Mouse (Mus musculus): ENCODE results near the gene Zfp879. TPM values are rescaled to one million over a fixed set of nuclear protein-coding genes. Genes with fewer than 3 reads are reported as not detected.

Gene Zfp879
- polyA plus RNA-seq, 1 experiment from 2014 or later = 0.30 TPM

- Histone ChIP-seq H3K36me3 (ENCODE audit: control insufficient read depth, insufficient read depth, low read length) (no peaks in the 10 kb centered on the region), H3K4me1 (replicated peaks; ENCODE audit: control insufficient read depth, insufficient read depth) (0 out of 2 replicates have a peak, but pooled peaks cover 3% of the 10 kb centered on the region), H3K4me3 (ENCODE audit: low read depth, low read length) (no peak overlapping the region), H3K27ac (replicated peaks) (no peak overlapping the region), H3K9me3 (ENCODE audit: control insufficient read depth, low read length) (no peaks in the 10 kb centered on the region), H3K27me3 (ENCODE audit: control insufficient read depth, insufficient read depth, low read length) (peaks cover 5% of the 10 kb centered on the region; the same call in 1 of the 2 replicates), H3K4me2 (replicated peaks; ENCODE audit: low read depth) (no peak overlapping the region), H3K9ac (ENCODE audit: low read length) (no peak overlapping the region)
- 71% methylated on average over 5 of the region's 5 CpGs for WGBS
- TF ChIP-seq CTCF (IDR thresholded peaks at IDR 0.05; ENCODE audit: low read depth) (peak; percentile 59), EP300 (optimal IDR thresholded peaks at IDR 0.05) (no peak)
- no peak for DNase-seq (ENCODE audit: low spot score)
- no peak for ATAC-seq (ENCODE audit: low FRiP score, low TSS enrichment)
Measured at GRCm38 (mm10) chr11:50847047-50847446, 5.7 kb upstream of the Zfp879 start.

GRCm38 (mm10) chr11:50845951-50846350 lies 4.6 kb upstream of the Zfp879 start:
- Histone ChIP-seq H3K27ac (replicated peaks) (no peak overlapping the region), H3K4me2 (replicated peaks; ENCODE audit: low read depth) (no peak overlapping the region), H3K9me3 (ENCODE audit: control insufficient read depth, low read length) (no peaks in the 10 kb centered on the region), H3K4me3 (ENCODE audit: low read depth, low read length) (no peak overlapping the region), H3K9ac (ENCODE audit: low read length) (no peak overlapping the region), H3K36me3 (ENCODE audit: control insufficient read depth, insufficient read depth, low read length) (no peaks in the 10 kb centered on the region), H3K4me1 (replicated peaks; ENCODE audit: control insufficient read depth, insufficient read depth) (0 out of 2 replicates have a peak, but pooled peaks cover 3% of the 10 kb centered on the region), H3K27me3 (ENCODE audit: control insufficient read depth, insufficient read depth, low read length) (peaks cover 5% of the 10 kb centered on the region; the same call in 1 of the 2 replicates)
- 81% methylated on average over 3 of the region's 3 CpGs for WGBS
- no peak for DNase-seq (ENCODE audit: low spot score)
- no peak for ATAC-seq (ENCODE audit: low FRiP score, low TSS enrichment)
- TF ChIP-seq EP300 (optimal IDR thresholded peaks at IDR 0.05) = no peak

- ATAC-seq (ENCODE audit: low FRiP score, low TSS enrichment) = no peak
- H3K4me3 ChIP-seq (ENCODE audit: low read depth, low read length) = no peak overlapping the region
- no peaks in the 10 kb centered on the region for H3K9me3 ChIP-seq (ENCODE audit: control insufficient read depth, low read length)
- H3K27me3 ChIP-seq (ENCODE audit: control insufficient read depth, insufficient read depth, low read length) = no peaks in the 10 kb centered on the region
- 86% methylated on average over 4 of the region's 4 CpGs for WGBS
- no peaks in the 10 kb centered on the region for H3K36me3 ChIP-seq (ENCODE audit: control insufficient read depth, insufficient read depth, low read length)
- no peak overlapping the region for H3K27ac ChIP-seq (replicated peaks)
- DNase-seq (ENCODE audit: low spot score) = no peak
- H3K4me2 ChIP-seq (replicated peaks; ENCODE audit: low read depth) = no peak overlapping the region
- no peak overlapping the region for H3K9ac ChIP-seq (ENCODE audit: low read length)
- no peak for TF ChIP-seq EP300 (optimal IDR thresholded peaks at IDR 0.05)
- TF ChIP-seq CTCF (IDR thresholded peaks at IDR 0.05; ENCODE audit: low read depth) = no peak
- no peaks in the 10 kb centered on the region for H3K4me1 ChIP-seq (replicated peaks; ENCODE audit: control insufficient read depth, insufficient read depth)
Measured at GRCm38 (mm10) chr11:50835727-50836126, 5.6 kb downstream of the Zfp879 start.

- H3K9ac ChIP-seq (ENCODE audit: low read length) = peak within 1 kb of the TSS; percentile 79
- no peak; the same call in 1 of the 2 replicates for TF ChIP-seq CTCF (IDR thresholded peaks at IDR 0.05; ENCODE audit: low read depth)
- no peak for TF ChIP-seq EP300 (optimal IDR thresholded peaks at IDR 0.05)
- WGBS = under 1% methylated on average over 39 of the region's 45 CpGs
- peak within 1 kb of the TSS; percentile 61 for H3K27ac ChIP-seq (replicated peaks)
- H3K4me1 ChIP-seq (replicated peaks; ENCODE audit: control insufficient read depth, insufficient read depth) = peaks cover 3% of the 10 kb centered on the region; the same call in 1 of the 2 replicates
- ATAC-seq (ENCODE audit: low FRiP score, low TSS enrichment) = peak; percentile 96
- peak within 1 kb of the TSS; percentile 76 for H3K4me3 ChIP-seq (ENCODE audit: low read depth, low read length)
- H3K9me3 ChIP-seq (ENCODE audit: control insufficient read depth, low read length) = no peaks in the 10 kb centered on the region
- peak; percentile 80 for DNase-seq (ENCODE audit: low spot score)
- no peaks in the 10 kb centered on the region for H3K27me3 ChIP-seq (ENCODE audit: control insufficient read depth, insufficient read depth, low read length)
- peaks cover 3% of the 10 kb centered on the region; the same call in 1 of the 2 replicates for H3K36me3 ChIP-seq (ENCODE audit: control insufficient read depth, insufficient read depth, low read length)
- H3K4me2 ChIP-seq (replicated peaks; ENCODE audit: low read depth) = peak within 1 kb of the TSS; percentile 72
Measured at GRCm38 (mm10) chr11:50827010-50827953, 14.1 kb downstream of the Zfp879 start, which contains the start of gene Zfp354c. Gene Zfp354c (minus strand): TSS chr11:50827724.

DNA sequence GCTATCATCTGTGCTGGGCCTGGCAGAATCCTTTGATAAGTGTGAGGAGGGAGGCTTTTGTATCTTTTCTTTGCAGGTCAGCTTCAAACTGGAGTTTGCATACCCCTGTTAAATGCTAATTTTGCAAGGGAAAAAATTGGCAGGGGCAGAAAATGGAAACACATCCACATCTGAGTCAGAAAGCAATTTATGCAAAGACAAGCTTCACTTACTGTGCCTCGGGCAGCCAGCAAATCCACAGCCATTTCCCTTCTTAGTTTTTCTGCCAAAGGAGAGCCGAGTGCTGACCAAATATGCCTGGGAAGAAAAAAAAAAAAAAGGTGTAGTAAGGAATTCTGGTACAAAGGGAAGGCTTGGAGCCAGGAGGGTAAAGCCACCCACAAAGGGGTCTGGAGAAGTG lies 15.1 kb downstream of the Zfp879 start:
- TF ChIP-seq EP300 (optimal IDR thresholded peaks at IDR 0.05) = no peak
- no peak for TF ChIP-seq CTCF (IDR thresholded peaks at IDR 0.05; ENCODE audit: low read depth)
- Histone ChIP-seq H3K4me3 (ENCODE audit: low read depth, low read length) (peak overlapping the region; percentile 76; the same call in 1 of the 2 replicates), H3K27ac (replicated peaks) (no peak overlapping the region), H3K9ac (ENCODE audit: low read length) (peak overlapping the region; percentile 79; the same call in 1 of the 2 replicates), H3K27me3 (ENCODE audit: control insufficient read depth, insufficient read depth, low read length) (no peaks in the 10 kb centered on the region), H3K4me1 (replicated peaks; ENCODE audit: control insufficient read depth, insufficient read depth) (peaks cover 3% of the 10 kb centered on the region; the same call in 1 of the 2 replicates), H3K4me2 (replicated peaks; ENCODE audit: low read depth) (peak overlapping the region; percentile 72), H3K36me3 (ENCODE audit: control insufficient read depth, insufficient read depth, low read length) (peaks cover 3% of the 10 kb centered on the region; the same call in 1 of the 2 replicates), H3K9me3 (ENCODE audit: control insufficient read depth, low read length) (no peaks in the 10 kb centered on the region)
- DNase-seq (ENCODE audit: low spot score) = no peak
- ATAC-seq (ENCODE audit: low FRiP score, low TSS enrichment) = no peak
- WGBS = 33% methylated on average over 2 of the region's 2 CpGs

DNA sequence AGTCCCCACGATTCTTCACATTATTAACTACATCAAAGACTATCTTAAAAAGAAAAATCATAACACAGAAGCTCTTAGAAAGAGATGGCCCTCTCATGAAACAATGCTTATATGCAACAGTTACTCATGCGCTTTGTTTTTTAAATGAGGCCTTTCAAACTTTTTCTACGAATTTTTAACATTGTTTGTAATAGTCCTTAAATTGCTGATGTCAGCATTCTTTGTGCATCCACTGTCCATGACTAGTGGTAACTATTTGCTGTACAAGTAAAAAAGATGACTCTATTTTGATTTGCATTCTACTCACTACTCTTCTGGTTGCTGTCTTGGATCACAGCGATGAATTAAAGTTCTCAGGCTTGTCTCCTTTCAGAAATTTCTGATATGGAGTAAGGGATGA lies 27.1 kb downstream of the Zfp879 start:
- H3K4me1 ChIP-seq (replicated peaks; ENCODE audit: control insufficient read depth, insufficient read depth) = no peaks in the 10 kb centered on the region
- no peak overlapping the region for H3K27ac ChIP-seq (replicated peaks)
- H3K9me3 ChIP-seq (ENCODE audit: control insufficient read depth, low read length) = peaks cover 12% of the 10 kb centered on the region
- peaks cover 28% of the 10 kb centered on the region for H3K36me3 ChIP-seq (ENCODE audit: control insufficient read depth, insufficient read depth, low read length)
- H3K9ac ChIP-seq (ENCODE audit: low read length) = no peak overlapping the region
- DNase-seq (ENCODE audit: low spot score) = no peak
- TF ChIP-seq CTCF (IDR thresholded peaks at IDR 0.05; ENCODE audit: low read depth) (no peak), EP300 (optimal IDR thresholded peaks at IDR 0.05) (no peak)
- H3K27me3 ChIP-seq (ENCODE audit: control insufficient read depth, insufficient read depth, low read length) = no peaks in the 10 kb centered on the region
- WGBS = 95% methylated on average over 4 of the region's 4 CpGs
- no peak overlapping the region for H3K4me2 ChIP-seq (replicated peaks; ENCODE audit: low read depth)
- H3K4me3 ChIP-seq (ENCODE audit: low read depth, low read length) = no peak overlapping the region
- no peak for ATAC-seq (ENCODE audit: low FRiP score, low TSS enrichment)
